Mouse (Mus musculus): Measurements from ENCODE around the gene Mtfr2. TPM values are rescaled to one million over a fixed set of nuclear protein-coding genes. Genes with fewer than 3 reads are reported as not detected.
A peak's percentile ranks its signal among the peaks of the same experiment; 100 is the strongest.

The Mtfr2 gene
- polyA plus RNA-seq (2012; rRNA removed), result 0.39 and 0.47 TPM in 2 replicates

- peak; percentile 65 for DNase-seq (ENCODE audit: low read depth)
Observed at GRCm38 (mm10) chr10:20347285-20348214, at the start of gene Mtfr2. Gene Mtfr2 (plus strand): TSS chr10:20347770.

- DNase-seq (ENCODE audit: low read depth), result no peak
Observed at GRCm38 (mm10) chr10:20298152-20298920, 49.2 kb upstream of the Mtfr2 start.

GRCm38 (mm10) chr10:20299114-20299513 lies 48.5 kb upstream of the Mtfr2 start:
- no peak for DNase-seq (ENCODE audit: low read depth)

- no peak for DNase-seq (ENCODE audit: low read depth)
Observed at GRCm38 (mm10) chr10:20310969-20311769, 36.4 kb upstream of the Mtfr2 start.

GRCm38 (mm10) chr10:20311918-20312735 lies 35.4 kb upstream of the Mtfr2 start, which contains the start of gene Bclaf1:
Gene Bclaf1 (plus strand): TSS chr10:20312469.
- no peak for DNase-seq (ENCODE audit: low read depth)

- no peak for DNase-seq (ENCODE audit: low read depth)
Observed at GRCm38 (mm10) chr10:20312736-20313301, 34.8 kb upstream of the Mtfr2 start.

- no peak for DNase-seq (ENCODE audit: low read depth)
Observed at GRCm38 (mm10) chr10:20313447-20313846, 34.1 kb upstream of the Mtfr2 start.

- DNase-seq (ENCODE audit: low read depth), result no peak
Observed at GRCm38 (mm10) chr10:20313941-20314340, 33.6 kb upstream of the Mtfr2 start.

GRCm38 (mm10) chr10:20314797-20315196 lies 32.8 kb upstream of the Mtfr2 start:
- DNase-seq (ENCODE audit: low read depth), result no peak

- no peak for DNase-seq (ENCODE audit: low read depth)
Observed at GRCm38 (mm10) chr10:20317466-20317865, 30.1 kb upstream of the Mtfr2 start.

GRCm38 (mm10) chr10:20326226-20326625 lies 21.3 kb upstream of the Mtfr2 start:
- DNase-seq (ENCODE audit: low read depth), result no peak

GRCm38 (mm10) chr10:20331262-20331661 lies 16.3 kb upstream of the Mtfr2 start:
- no peak for DNase-seq (ENCODE audit: low read depth)

- DNase-seq (ENCODE audit: low read depth), result no peak
Observed at GRCm38 (mm10) chr10:20337872-20338271, 9.7 kb upstream of the Mtfr2 start.

- peak; percentile 99 for DNase-seq (ENCODE audit: low read depth)
Observed at GRCm38 (mm10) chr10:20345736-20346135, 1.8 kb upstream of the Mtfr2 start.

- DNase-seq (ENCODE audit: low read depth), result no peak
Observed at GRCm38 (mm10) chr10:20348894-20349293, 1.3 kb downstream of the Mtfr2 start.

- DNase-seq (ENCODE audit: low read depth), result no peak
Observed at GRCm38 (mm10) chr10:20361542-20362449, 14.2 kb downstream of the Mtfr2 start.

- no peak for DNase-seq (ENCODE audit: low read depth)
Observed at GRCm38 (mm10) chr10:20362450-20363118, 15.0 kb downstream of the Mtfr2 start.

- no peak for DNase-seq (ENCODE audit: low read depth)
Observed at GRCm38 (mm10) chr10:20372046-20372445, 24.5 kb downstream of the Mtfr2 start.

- DNase-seq (ENCODE audit: low read depth), result no peak
Observed at GRCm38 (mm10) chr10:20377621-20378020, 30.1 kb downstream of the Mtfr2 start.

All from gonadal fat pad, adult 2 months (tissue).